Mouse (Mus musculus) layer of hippocampus, adult 11-12 months (tissue): ENCODE data around the gene Abce1.

Experiments used
- DNase-seq: peaks from one replicate; pipeline ENCODE4 v3.0.0; 2022; ENCODE audit warnings: low spot score

Abce1 gene

GRCm38 (mm10) chr8:79639586-79640451, 71.7 kb downstream of the Abce1 start, which contains the start of gene Otud4:
Gene Otud4 (plus strand): TSS chr8:79639618.
- peak; percentile 58 for DNase-seq

- DNase-seq = peak; percentile 98
These were observed 72.6 kb downstream of the Abce1 start for GRCm38 (mm10) chr8:79638707-79639549.

- peak; percentile 12 for DNase-seq
These were observed 73.4 kb downstream of the Abce1 start for GRCm38 (mm10) chr8:79638001-79638706.

- DNase-seq = no peak
These were observed 74.3 kb downstream of the Abce1 start for GRCm38 (mm10) chr8:79637237-79637636.

- DNase-seq = no peak
These were observed 75.4 kb downstream of the Abce1 start for GRCm38 (mm10) chr8:79636151-79636550.

GRCm38 (mm10) chr8:79635491-79635890, 76.0 kb downstream of the Abce1 start:
- DNase-seq = no peak
